Mouse (Mus musculus): ENCODE results near the gene Suclg2. TPM values are rescaled to one million over a fixed set of nuclear protein-coding genes. Genes with fewer than 3 reads are reported as not detected.

Suclg2 gene
- total RNA-seq, 2 experiments from 2014 or later, result 121 to 162 TPM

- no peak for DNase-seq (ENCODE audit: low spot score in 2 of 2)
Measured at GRCm38 (mm10) chr6:95573035-95573759, 145.4 kb downstream of the Suclg2 start.

GRCm38 (mm10) chr6:95571620-95572019 is 147.0 kb downstream of the Suclg2 start:
- no peak for DNase-seq (ENCODE audit: low spot score in 2 of 2)

- DNase-seq (ENCODE audit: low spot score in 2 of 2), result no peak
Measured at GRCm38 (mm10) chr6:95563355-95564009, 155.1 kb downstream of the Suclg2 start.

- no peak for DNase-seq (ENCODE audit: low spot score in 2 of 2)
Measured at GRCm38 (mm10) chr6:95556320-95556719, 162.3 kb downstream of the Suclg2 start.

GRCm38 (mm10) chr6:95552339-95552950 is 166.2 kb downstream of the Suclg2 start:
- DNase-seq (ENCODE audit: low spot score in 2 of 2), result no peak

- DNase-seq (ENCODE audit: low spot score in 2 of 2), result no peak
Measured at GRCm38 (mm10) chr6:95551000-95551399, 167.6 kb downstream of the Suclg2 start.

GRCm38 (mm10) chr6:95546189-95546832 is 172.3 kb downstream of the Suclg2 start:
- DNase-seq (ENCODE audit: low spot score in 2 of 2), result no peak

- DNase-seq (ENCODE audit: low spot score in 2 of 2), result no peak
Measured at GRCm38 (mm10) chr6:95545714-95546113, 172.9 kb downstream of the Suclg2 start.

GRCm38 (mm10) chr6:95545296-95545695 is 173.3 kb downstream of the Suclg2 start:
- DNase-seq (ENCODE audit: low spot score in 2 of 2), result no peak

GRCm38 (mm10) chr6:95535191-95535590 is 183.4 kb downstream of the Suclg2 start:
- DNase-seq (ENCODE audit: low spot score in 2 of 2), result no peak

- DNase-seq (ENCODE audit: low spot score in 2 of 2), result no peak
Measured at GRCm38 (mm10) chr6:95519846-95520245, 198.8 kb downstream of the Suclg2 start.

GRCm38 (mm10) chr6:95518406-95518805 is 200.2 kb downstream of the Suclg2 start:
- no peak for DNase-seq (ENCODE audit: low spot score in 2 of 2)

- DNase-seq (ENCODE audit: low spot score in 2 of 2), result no peak
Measured at GRCm38 (mm10) chr6:95515721-95516120, 202.9 kb downstream of the Suclg2 start.

- DNase-seq (ENCODE audit: low spot score in 2 of 2), result no peak
Measured at GRCm38 (mm10) chr6:95514726-95515125, 203.9 kb downstream of the Suclg2 start.

GRCm38 (mm10) chr6:95511689-95512088 is 206.9 kb downstream of the Suclg2 start:
- no peak for DNase-seq (ENCODE audit: low spot score in 2 of 2)

- DNase-seq (ENCODE audit: low spot score in 2 of 2), result no peak
Measured at GRCm38 (mm10) chr6:95500771-95501170, 217.8 kb downstream of the Suclg2 start.

- DNase-seq (ENCODE audit: low spot score in 2 of 2), result no peak
Measured at GRCm38 (mm10) chr6:95499639-95500038, 219.0 kb downstream of the Suclg2 start.

- no peak for DNase-seq (ENCODE audit: low spot score in 2 of 2)
Measured at GRCm38 (mm10) chr6:95492216-95492956, 226.2 kb downstream of the Suclg2 start.

- no peak for DNase-seq (ENCODE audit: low spot score in 2 of 2)
Measured at GRCm38 (mm10) chr6:95491043-95491442, 227.6 kb downstream of the Suclg2 start.

GRCm38 (mm10) chr6:95485791-95486190 is 232.8 kb downstream of the Suclg2 start:
- no peak for DNase-seq (ENCODE audit: low spot score in 2 of 2)
